Mouse (Mus musculus) heart, embryonic 13.5 days (tissue): ENCODE results near the gene Hecw2. TPM values are rescaled to one million over a fixed set of nuclear protein-coding genes. Genes with fewer than 3 reads are reported as not detected.

Experiments
- ATAC-seq: fragments of 200-750 bp; cut with Nextera tagmentation; 2 replicates; pipeline ENCODE4 v1.8.0; 2017; ENCODE audit warnings: moderate TSS enrichment; ENCODE audit not compliant: insufficient number of reproducible peaks, low FRiP score, low TSS enrichment; ENCODE audit errors: extremely low read depth
- H3K27ac ChIP-seq: fragments of 300-500 bp; sonication (generic); replicated peaks from 2 replicates; pipeline ENCODE4 v1.5.1; 2015; ENCODE audit warnings: moderate library complexity, mild to moderate bottlenecking, inconsistent platforms
- H3K27me3 ChIP-seq: fragments of 300-500 bp; sonication (generic); replicated peaks from 2 replicates; pipeline ENCODE4 v1.6.1; 2015; ENCODE audit warnings: mild to moderate bottlenecking, inconsistent platforms
- H3K36me3 ChIP-seq: fragments of 300-500 bp; sonication (generic); 2 replicates; pipeline ENCODE4 v1.6.1; 2015; ENCODE audit warnings: mild to moderate bottlenecking, inconsistent platforms
- H3K4me1 ChIP-seq: fragments of 300-500 bp; sonication (generic); 2 replicates; pipeline ENCODE4 v1.6.1; 2015; ENCODE audit warnings: inconsistent platforms
- H3K4me2 ChIP-seq: fragments of 300-500 bp; sonication (generic); 2 replicates; pipeline ENCODE4 v1.6.1; 2015; ENCODE audit warnings: inconsistent platforms, mild to moderate bottlenecking, moderate library complexity
- H3K4me3 ChIP-seq: fragments of 300-500 bp; sonication (generic); 2 replicates; pipeline ENCODE4 v1.5.1; 2015; ENCODE audit warnings: moderate library complexity, mild to moderate bottlenecking, inconsistent platforms
- H3K9ac ChIP-seq: fragments of 300-500 bp; sonication (generic); 2 replicates; pipeline ENCODE4 v1.6.1; 2015; ENCODE audit warnings: inconsistent platforms, mild to moderate bottlenecking, moderate library complexity
- H3K9me3 ChIP-seq: fragments of 300-500 bp; sonication (generic); 2 replicates; pipeline ENCODE4 v1.6.1; 2016; ENCODE audit warnings: inconsistent platforms
- WGBS: fragments of 180-500 bp; shearing (Covaris S2); methylation state at CpG from one replicate; pipeline ENCODE4 v1.1.7; 2015; ENCODE audit warnings: mixed read lengths; 5-methylcytosine and 5-hydroxymethylcytosine counted together
- microRNA-seq: library from miRNA; unstranded; fragments of <30 nt; microRNA quantifications from one replicate; pipeline ENCODE4, GENCODE M21; 2016
- polyA plus RNA-seq: library from polyadenylated mRNA; unstranded; fragments of >200 nt; fragmentation: Nextera tagmentation; extraction: Ambion mirVana; gene quantifications from 2 replicates; pipeline ENCODE4 v1.2.1, GENCODE M21; 2015

The Hecw2 gene
- polyA plus RNA-seq, 1 experiment from 2014 or later, result 4.9 TPM

- Histone ChIP-seq H3K4me1 (no peaks in the 10 kb centered on the region), H3K27me3 (no peaks in the 10 kb centered on the region), H3K4me2 (no peak overlapping the region), H3K9me3 (no peaks in the 10 kb centered on the region), H3K27ac (no peak overlapping the region), H3K9ac (no peak overlapping the region), H3K36me3 (peaks cover 3% of the 10 kb centered on the region), H3K4me3 (no peak overlapping the region)
- 73% methylated on average over 7 of the region's 7 CpGs for WGBS
- ATAC-seq, result no peak
Measured at GRCm38 (mm10) chr1:53776176-53776905, 418.6 kb downstream of the Hecw2 start.

GRCm38 (mm10) chr1:53775545-53775944 is 419.4 kb downstream of the Hecw2 start:
- peaks cover 5% of the 10 kb centered on the region for H3K36me3 ChIP-seq

GRCm38 (mm10) chr1:53775036-53775435 is 419.9 kb downstream of the Hecw2 start:
- 85% methylated on average over 6 of the region's 6 CpGs for WGBS
- no peak overlapping the region for H3K9ac ChIP-seq
- H3K4me2 ChIP-seq, result no peak overlapping the region
- H3K27ac ChIP-seq, result no peak overlapping the region
- H3K9me3 ChIP-seq, result no peaks in the 10 kb centered on the region
- H3K36me3 ChIP-seq, result peaks cover 8% of the 10 kb centered on the region
- H3K4me1 ChIP-seq, result no peaks in the 10 kb centered on the region
- ATAC-seq, result no peak
- H3K27me3 ChIP-seq, result no peaks in the 10 kb centered on the region
- no peak overlapping the region for H3K4me3 ChIP-seq

More at GRCm38 (mm10) chr1:53775545-53775944, 419.4 kb downstream of the Hecw2 start:
- Histone ChIP-seq H3K4me2 (no peak overlapping the region), H3K9me3 (no peaks in the 10 kb centered on the region), H3K27me3 (no peaks in the 10 kb centered on the region), H3K27ac (no peak overlapping the region), H3K4me3 (no peak overlapping the region), H3K9ac (no peak overlapping the region), H3K4me1 (no peaks in the 10 kb centered on the region)
- WGBS, result 90% methylated on average over 2 of the region's 2 CpGs
- ATAC-seq, result no peak

GRCm38 (mm10) chr1:53774571-53774970 is 420.4 kb downstream of the Hecw2 start:
- 87% methylated on average over 3 of the region's 3 CpGs for WGBS
- no peak for ATAC-seq

GRCm38 (mm10) chr1:53773994-53774393 is 421.0 kb downstream of the Hecw2 start:
- Histone ChIP-seq H3K4me3 (no peak overlapping the region), H3K4me2 (no peak overlapping the region), H3K4me1 (no peaks in the 10 kb centered on the region), H3K9ac (no peak overlapping the region), H3K36me3 (peaks cover 13% of the 10 kb centered on the region), H3K9me3 (no peaks in the 10 kb centered on the region), H3K27ac (no peak overlapping the region), H3K27me3 (no peaks in the 10 kb centered on the region)
- 68% methylated on average over 6 of the region's 6 CpGs for WGBS
- ATAC-seq, result no peak

More at GRCm38 (mm10) chr1:53774571-53774970, 420.4 kb downstream of the Hecw2 start:
- H3K4me1 ChIP-seq, result no peaks in the 10 kb centered on the region
- no peak overlapping the region for H3K27ac ChIP-seq
- no peak overlapping the region for H3K4me3 ChIP-seq
- H3K9me3 ChIP-seq, result no peaks in the 10 kb centered on the region
- H3K4me2 ChIP-seq, result no peak overlapping the region
- no peaks in the 10 kb centered on the region for H3K27me3 ChIP-seq
- H3K9ac ChIP-seq, result no peak overlapping the region
- peaks cover 8% of the 10 kb centered on the region for H3K36me3 ChIP-seq

- Histone ChIP-seq H3K4me2 (no peak overlapping the region), H3K9ac (no peak overlapping the region), H3K4me3 (no peak overlapping the region), H3K9me3 (no peaks in the 10 kb centered on the region), H3K27ac (no peak overlapping the region), H3K27me3 (no peaks in the 10 kb centered on the region), H3K4me1 (no peaks in the 10 kb centered on the region), H3K36me3 (peaks cover 15% of the 10 kb centered on the region)
- WGBS, result 83% methylated on average over 3 of the region's 3 CpGs
- ATAC-seq, result no peak
Measured at GRCm38 (mm10) chr1:53772967-53773366, 422.0 kb downstream of the Hecw2 start.

GRCm38 (mm10) chr1:53771476-53771875 is 423.5 kb downstream of the Hecw2 start:
- ATAC-seq, result no peak
- H3K9me3 ChIP-seq, result no peaks in the 10 kb centered on the region
- no peak overlapping the region for H3K9ac ChIP-seq
- H3K27ac ChIP-seq, result no peak overlapping the region
- 85% methylated on average over 6 of the region's 6 CpGs for WGBS
- no peak overlapping the region for H3K4me2 ChIP-seq
- H3K36me3 ChIP-seq, result peaks cover 15% of the 10 kb centered on the region
- H3K4me3 ChIP-seq, result no peak overlapping the region
- no peaks in the 10 kb centered on the region for H3K4me1 ChIP-seq
- no peaks in the 10 kb centered on the region for H3K27me3 ChIP-seq

- H3K27me3 ChIP-seq, result no peaks in the 10 kb centered on the region
- no peak overlapping the region for H3K4me2 ChIP-seq
- no peaks in the 10 kb centered on the region for H3K4me1 ChIP-seq
- peaks cover 51% of the 10 kb centered on the region for H3K36me3 ChIP-seq
- WGBS, result 63% methylated on average over 2 of the region's 2 CpGs
- no peak overlapping the region for H3K27ac ChIP-seq
- ATAC-seq, result no peak
- H3K9ac ChIP-seq, result no peak overlapping the region
- no peak overlapping the region for H3K4me3 ChIP-seq
- H3K9me3 ChIP-seq, result no peaks in the 10 kb centered on the region
Measured at GRCm38 (mm10) chr1:53766112-53766511, 428.9 kb downstream of the Hecw2 start.

- H3K4me1 ChIP-seq, result no peaks in the 10 kb centered on the region
- no peaks in the 10 kb centered on the region for H3K9me3 ChIP-seq
- no peak overlapping the region for H3K4me2 ChIP-seq
- 82% methylated on average over 4 of the region's 4 CpGs for WGBS
- no peak overlapping the region for H3K4me3 ChIP-seq
- no peak for ATAC-seq
- peaks cover 38% of the 10 kb centered on the region for H3K36me3 ChIP-seq
- H3K27ac ChIP-seq, result no peak overlapping the region
- H3K27me3 ChIP-seq, result no peaks in the 10 kb centered on the region
- H3K9ac ChIP-seq, result no peak overlapping the region
Measured at GRCm38 (mm10) chr1:53757316-53757715, 437.7 kb downstream of the Hecw2 start.

Small RNA genes lying within 50 kb of the gene (microRNA-seq; reads per million reads assigned to microRNA genes)
- gene Mir7681, result not detected

Other genes starting within 250 kb of the Hecw2 start
- gene Ccdc150, start 55.5 kb upstream of the Hecw2 start, polyA plus RNA-seq, result 0.27 and 0.38 TPM in 2 replicates
- gene Gtf3c3, start 243.8 kb upstream of the Hecw2 start, polyA plus RNA-seq, result 14.2 and 14.3 TPM in 2 replicates